Mouse (Mus musculus) limb, embryonic 13.5 days (tissue): ENCODE measurements around the gene Bpifa3. TPM values are rescaled to one million over a fixed set of nuclear protein-coding genes. Genes with fewer than 3 reads are reported as not detected.
"Not testable (repeated sequence)": the region's sequence is repeated elsewhere in the genome, so short reads cannot be mapped to it uniquely, and the experiment has no call there.

Experiments
- ATAC-seq: fragments of 200-750 bp; cut with Nextera tagmentation; 2 replicates; pipeline ENCODE4 v1.8.0; 2017; ENCODE audit warnings: low read depth, moderate number of reproducible peaks, moderate TSS enrichment; ENCODE audit not compliant: low FRiP score
- H3K27ac ChIP-seq: fragments of 300-500 bp; sonication (generic); 2 replicates; pipeline ENCODE4 v1.5.1; 2015; ENCODE audit warnings: inconsistent platforms, mild to moderate bottlenecking, moderate library complexity
- H3K27me3 ChIP-seq: fragments of 300-500 bp; sonication (generic); 2 replicates; pipeline ENCODE4 v1.6.1; 2015; ENCODE audit warnings: mild to moderate bottlenecking, inconsistent platforms
- H3K36me3 ChIP-seq: fragments of 300-500 bp; sonication (generic); 2 replicates; pipeline ENCODE4 v1.6.1; 2015; ENCODE audit warnings: inconsistent platforms, mild to moderate bottlenecking, moderate library complexity
- H3K4me1 ChIP-seq: fragments of 300-500 bp; sonication (generic); 2 replicates; pipeline ENCODE4 v1.6.1; 2015; ENCODE audit warnings: inconsistent platforms
- H3K4me2 ChIP-seq: fragments of 300-500 bp; sonication (generic); replicated peaks from 2 replicates; pipeline ENCODE4 v1.6.1; 2015; ENCODE audit warnings: inconsistent platforms, mild to moderate bottlenecking, moderate library complexity
- H3K4me3 ChIP-seq: fragments of 300-500 bp; sonication (generic); 2 replicates; pipeline ENCODE4 v1.5.1; 2015; ENCODE audit warnings: moderate library complexity, mild to moderate bottlenecking, inconsistent platforms
- H3K9ac ChIP-seq: fragments of 300-500 bp; sonication (generic); 2 replicates; pipeline ENCODE4 v1.6.1; 2015; ENCODE audit warnings: mild to moderate bottlenecking, inconsistent platforms
- H3K9me3 ChIP-seq: fragments of 300-500 bp; sonication (generic); 2 replicates; pipeline ENCODE4 v1.6.1; 2016; ENCODE audit warnings: inconsistent platforms
- WGBS: fragments of 180-500 bp; shearing (Covaris S2); methylation state at CpG from one replicate; pipeline ENCODE4 v1.1.7; 2015; 5-methylcytosine and 5-hydroxymethylcytosine counted together
- polyA plus RNA-seq: library from polyadenylated mRNA; unstranded; fragments of >200 nt; fragmentation: Nextera tagmentation; extraction: Ambion mirVana; gene quantifications from 2 replicates; pipeline ENCODE4 v1.2.1, GENCODE M21; 2015

Gene Bpifa3
- polyA plus RNA-seq: not detected in 2 replicates

- H3K4me3 ChIP-seq: no peak within 1 kb of the TSS
- 52% methylated on average over 2 of the region's 2 CpGs for WGBS
- no peak within 1 kb of the TSS for H3K27ac ChIP-seq
- H3K4me1 ChIP-seq: no peaks in the 10 kb centered on the region
- no peak for ATAC-seq
- H3K27me3 ChIP-seq: no peaks in the 10 kb centered on the region
- no peaks in the 10 kb centered on the region for H3K36me3 ChIP-seq
- no peaks in the 10 kb centered on the region for H3K9me3 ChIP-seq
- no peak within 1 kb of the TSS for H3K4me2 ChIP-seq
- no peak within 1 kb of the TSS for H3K9ac ChIP-seq
These were observed at the start of gene Bpifa3 for GRCm38 (mm10) chr2:154130120-154130519. Gene Bpifa3, plus strand, starts transcription at chr2:154130336.

GRCm38 (mm10) chr2:154097734-154098133, 32.4 kb upstream of the Bpifa3 start:
- H3K27me3 ChIP-seq: no peaks in the 10 kb centered on the region
- no peak overlapping the region for H3K9ac ChIP-seq
- no peak for ATAC-seq
- no peaks in the 10 kb centered on the region for H3K36me3 ChIP-seq
- no peaks in the 10 kb centered on the region for H3K9me3 ChIP-seq
- 37% methylated on average over 1 of the region's 1 CpGs for whole genome bisulfite sequencing
- H3K4me2 ChIP-seq: no peak overlapping the region
- H3K27ac ChIP-seq: no peak overlapping the region
- H3K4me1 ChIP-seq: no peaks in the 10 kb centered on the region
- no peak overlapping the region for H3K4me3 ChIP-seq

- H3K4me1 ChIP-seq: no peaks in the 10 kb centered on the region
- H3K9ac ChIP-seq: no peak overlapping the region
- no peaks in the 10 kb centered on the region for H3K9me3 ChIP-seq
- no peaks in the 10 kb centered on the region for H3K27me3 ChIP-seq
- no peaks in the 10 kb centered on the region for H3K36me3 ChIP-seq
- 82% methylated on average over 3 of the region's 3 CpGs for WGBS
- ATAC-seq: no peak
- H3K4me2 ChIP-seq: no peak overlapping the region
- no peak overlapping the region for H3K4me3 ChIP-seq
- no peak overlapping the region for H3K27ac ChIP-seq
These were observed 12.8 kb upstream of the Bpifa3 start for GRCm38 (mm10) chr2:154117381-154117780.

GRCm38 (mm10) chr2:154142580-154142979, 12.4 kb downstream of the Bpifa3 start, which contains the start of gene Bpifa1:
Gene Bpifa1, plus strand, starts transcription at chr2:154142880.
- Histone ChIP-seq H3K9me3 (no peaks in the 10 kb centered on the region), H3K4me2 (no peak within 1 kb of the TSS), H3K36me3 (no peaks in the 10 kb centered on the region), H3K27me3 (no peaks in the 10 kb centered on the region), H3K9ac (no peak within 1 kb of the TSS), H3K4me1 (no peaks in the 10 kb centered on the region), H3K27ac (no peak within 1 kb of the TSS), H3K4me3 (no peak within 1 kb of the TSS)
- no peak for ATAC-seq
- 81% methylated on average over 4 of the region's 4 CpGs for WGBS

- WGBS: 79% methylated on average over 3 of the region's 3 CpGs
- Histone ChIP-seq H3K4me3 (no peak overlapping the region), H3K9ac (no peak overlapping the region), H3K27me3 (no peaks in the 10 kb centered on the region), H3K4me1 (no peaks in the 10 kb centered on the region), H3K36me3 (no peaks in the 10 kb centered on the region), H3K9me3 (no peaks in the 10 kb centered on the region), H3K27ac (no peak overlapping the region), H3K4me2 (no peak overlapping the region)
- no peak for ATAC-seq
These were observed 13.6 kb downstream of the Bpifa3 start for GRCm38 (mm10) chr2:154143735-154144134.

- Histone ChIP-seq H3K9ac (no peak overlapping the region), H3K4me1 (no peaks in the 10 kb centered on the region), H3K27ac (no peak overlapping the region), H3K4me3 (no peak overlapping the region), H3K27me3 (no peaks in the 10 kb centered on the region), H3K9me3 (no peaks in the 10 kb centered on the region), H3K4me2 (no peak overlapping the region), H3K36me3 (no peaks in the 10 kb centered on the region)
- ATAC-seq: no peak
- WGBS: 78% methylated on average over 4 of the region's 4 CpGs
These were observed 17.4 kb downstream of the Bpifa3 start for GRCm38 (mm10) chr2:154147496-154147895.

GRCm38 (mm10) chr2:154158433-154158832, 28.3 kb downstream of the Bpifa3 start:
- Histone ChIP-seq H3K9me3 (0 out of 2 replicates have a peak, but pooled peaks cover 4% of the 10 kb centered on the region), H3K4me3 (no peak overlapping the region), H3K27me3 (no peaks in the 10 kb centered on the region), H3K4me2 (no peak overlapping the region), H3K36me3 (no peaks in the 10 kb centered on the region), H3K4me1 (no peaks in the 10 kb centered on the region), H3K27ac (no peak overlapping the region), H3K9ac (no peak overlapping the region)
- WGBS: 30% methylated on average over 3 of the region's 3 CpGs
- ATAC-seq: no peak

- Histone ChIP-seq H3K4me2 (no peak within 1 kb of the TSS), H3K9ac (no peak within 1 kb of the TSS), H3K27ac (no peak within 1 kb of the TSS), H3K4me1 (no peaks in the 10 kb centered on the region), H3K9me3 (0 out of 2 replicates have a peak, but pooled peaks cover 4% of the 10 kb centered on the region), H3K4me3 (no peak within 1 kb of the TSS), H3K36me3 (no peaks in the 10 kb centered on the region), H3K27me3 (no peaks in the 10 kb centered on the region)
- ATAC-seq: no peak
- WGBS: 79% methylated on average over 8 of the region's 8 CpGs
These were observed 32.2 kb downstream of the Bpifa3 start, which contains the start of gene Bpifa5 for GRCm38 (mm10) chr2:154162307-154162706. Gene Bpifa5, plus strand, starts transcription at chr2:154162607.

GRCm38 (mm10) chr2:154163306-154163705, 33.2 kb downstream of the Bpifa3 start:
- Histone ChIP-seq H3K9ac (no peak overlapping the region), H3K4me1 (no peaks in the 10 kb centered on the region), H3K4me2 (no peak overlapping the region), H3K36me3 (no peaks in the 10 kb centered on the region), H3K4me3 (no peak overlapping the region), H3K27ac (no peak overlapping the region), H3K9me3 (0 out of 2 replicates have a peak, but pooled peaks cover 4% of the 10 kb centered on the region), H3K27me3 (no peaks in the 10 kb centered on the region)
- WGBS: 90% methylated on average over 5 of the region's 5 CpGs
- no peak for ATAC-seq

- Histone ChIP-seq H3K27me3 (no peaks in the 10 kb centered on the region), H3K9me3 (no peaks in the 10 kb centered on the region), H3K4me2 (no peak overlapping the region), H3K27ac (no peak overlapping the region), H3K4me3 (no peak overlapping the region), H3K9ac (no peak overlapping the region), H3K4me1 (no peaks in the 10 kb centered on the region), H3K36me3 (no peaks in the 10 kb centered on the region)
- WGBS: 67% methylated on average over 3 of the region's 3 CpGs
- ATAC-seq: no peak
These were observed 39.0 kb downstream of the Bpifa3 start for GRCm38 (mm10) chr2:154169172-154169571.

GRCm38 (mm10) chr2:154171621-154172020, 41.5 kb downstream of the Bpifa3 start:
- WGBS: 78% methylated on average over 6 of the region's 6 CpGs
- H3K27ac ChIP-seq: no peak overlapping the region

GRCm38 (mm10) chr2:154173313-154173712, 43.2 kb downstream of the Bpifa3 start:
- 45% methylated on average over 1 of the region's 1 CpGs for WGBS
- Histone ChIP-seq H3K9me3 (no peaks in the 10 kb centered on the region), H3K4me3 (no peak overlapping the region), H3K9ac (no peak overlapping the region), H3K27ac (no peak overlapping the region), H3K36me3 (no peaks in the 10 kb centered on the region), H3K4me1 (no peaks in the 10 kb centered on the region), H3K4me2 (no peak overlapping the region), H3K27me3 (no peaks in the 10 kb centered on the region)
- ATAC-seq: no peak; the same call in 1 of the 2 replicates

More at GRCm38 (mm10) chr2:154171621-154172020, 41.5 kb downstream of the Bpifa3 start:
- no peak overlapping the region for H3K4me3 ChIP-seq
- no peaks in the 10 kb centered on the region for H3K9me3 ChIP-seq
- H3K27me3 ChIP-seq: no peaks in the 10 kb centered on the region
- no peak overlapping the region for H3K9ac ChIP-seq
- no peaks in the 10 kb centered on the region for H3K36me3 ChIP-seq
- H3K4me2 ChIP-seq: no peak overlapping the region
- no peak for ATAC-seq
- no peaks in the 10 kb centered on the region for H3K4me1 ChIP-seq

GRCm38 (mm10) chr2:154181900-154182299, 51.8 kb downstream of the Bpifa3 start:
- 82% methylated on average over 7 of the region's 7 CpGs for WGBS
- not testable (repeated sequence) for H3K4me2 ChIP-seq, H3K27ac ChIP-seq, H3K4me1 ChIP-seq, H3K27me3 ChIP-seq, H3K4me3 ChIP-seq, H3K9ac ChIP-seq, H3K36me3 ChIP-seq, ATAC-seq, H3K9me3 ChIP-seq
